Mouse (Mus musculus): Measurements from ENCODE around the gene Hcst.

Gene Hcst

DNA sequence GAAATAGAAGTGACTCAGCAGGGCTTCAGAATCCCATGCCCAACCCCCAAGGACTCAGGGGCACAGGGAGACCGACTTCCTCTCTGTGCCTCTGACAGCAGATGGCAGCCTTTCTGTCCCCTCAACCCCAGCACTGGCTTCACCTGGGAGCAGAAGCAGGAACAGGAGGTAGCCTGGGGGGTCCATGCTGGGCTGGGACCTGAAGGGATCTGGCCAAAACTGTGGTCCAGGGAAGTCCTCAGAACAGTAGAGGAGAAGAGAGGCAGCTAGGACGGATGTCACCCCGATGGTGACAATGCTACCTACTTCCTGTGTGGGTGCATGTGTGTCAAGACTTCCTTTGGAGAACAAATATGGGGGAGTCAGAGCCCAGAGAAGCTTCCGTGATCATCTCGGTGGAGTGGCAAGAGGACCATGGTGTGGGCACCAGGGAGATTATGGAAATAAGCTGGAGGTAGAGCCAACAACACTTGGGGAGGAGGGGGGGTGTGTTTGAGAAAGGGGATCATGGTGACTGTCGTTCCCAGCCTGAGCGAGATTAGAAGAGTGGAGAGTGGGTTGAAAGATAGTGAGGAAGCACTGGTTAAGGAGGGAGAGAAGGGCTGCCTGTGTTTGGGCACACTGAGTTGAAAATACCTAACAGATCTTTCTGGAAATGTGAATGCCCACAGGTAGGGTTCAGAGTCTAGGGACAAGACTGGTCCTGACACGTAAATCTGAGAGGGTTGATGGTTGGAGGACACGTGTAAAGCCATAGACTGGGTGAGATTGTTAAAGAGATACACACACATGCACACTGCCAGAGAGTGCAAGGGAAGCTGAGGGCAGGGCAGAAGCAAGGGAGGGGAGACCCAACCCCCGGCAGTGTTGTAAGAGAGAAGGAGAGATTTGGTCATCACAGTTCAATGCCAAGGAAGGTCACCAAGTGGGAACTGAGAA lies at the start of gene Hcst:
TSS of gene Hcst (minus strand) at position 294 of the 939 bp plus-strand sequence.
- no peak for DNase-seq

DNA sequence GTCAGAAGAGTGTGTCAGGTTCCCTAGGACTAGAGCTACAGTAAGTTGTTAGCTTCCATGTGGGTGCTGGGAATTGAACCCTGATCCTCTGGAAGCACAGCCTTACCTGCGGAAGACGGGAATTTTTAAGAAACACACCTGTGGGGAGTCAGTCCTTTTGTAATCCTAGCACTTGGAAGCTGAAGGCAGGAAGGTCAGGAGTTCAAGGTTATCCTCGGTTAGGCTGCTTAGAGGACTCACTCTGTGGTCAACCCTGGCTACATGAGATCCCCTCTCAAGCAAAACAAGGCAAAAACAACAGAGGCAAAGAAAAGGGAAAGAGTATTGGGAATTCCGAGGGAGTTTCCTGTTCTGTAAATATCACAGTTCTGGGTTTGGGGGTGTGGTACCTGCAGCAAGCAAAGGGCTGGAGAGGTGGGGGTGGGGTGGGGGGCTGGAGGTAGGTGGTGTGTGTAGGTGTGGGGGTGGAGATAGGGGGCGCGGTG lies 45.2 kb upstream of the Hcst start:
- no peak for DNase-seq

DNA sequence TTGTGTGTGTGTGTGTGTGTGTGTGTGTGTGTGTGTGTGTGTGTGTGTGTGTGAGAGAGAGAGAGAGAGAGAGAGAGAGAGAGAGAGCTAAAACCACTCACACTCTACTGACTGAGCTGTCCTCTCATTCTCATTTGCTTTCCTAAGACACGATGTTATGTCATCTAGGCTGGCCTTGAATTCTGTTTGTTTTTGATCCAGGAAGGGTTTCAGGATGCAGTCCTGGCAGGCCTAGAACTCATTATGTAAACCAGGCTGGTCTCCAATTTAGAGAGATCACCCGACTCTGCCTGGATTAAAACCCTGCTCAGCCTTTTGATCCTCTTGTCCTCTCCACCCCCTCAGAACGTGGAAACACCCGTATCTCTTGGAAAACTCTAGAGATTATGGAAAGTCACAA lies 44.3 kb upstream of the Hcst start:
- DNase-seq: no peak

DNA sequence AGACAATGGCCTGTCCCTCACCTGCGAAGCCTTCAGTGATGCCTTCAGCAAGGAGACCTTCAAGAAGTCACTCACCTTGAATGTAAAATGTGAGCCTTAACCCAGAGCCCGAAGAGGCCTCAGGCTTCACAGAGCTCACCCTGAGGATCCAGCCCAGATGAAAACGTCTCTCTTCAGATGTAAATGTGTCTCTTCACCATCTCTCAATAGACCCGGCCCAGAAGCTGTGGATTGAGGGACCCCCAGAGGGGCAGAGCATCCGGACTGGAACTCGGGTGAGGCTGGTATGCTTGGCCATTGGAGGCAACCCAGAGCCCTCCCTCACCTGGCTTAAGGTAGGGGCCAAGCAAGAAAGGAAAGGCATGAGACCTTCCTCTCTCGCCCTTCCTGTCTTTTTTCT lies 43.9 kb upstream of the Hcst start:
- no peak for DNase-seq

DNA sequence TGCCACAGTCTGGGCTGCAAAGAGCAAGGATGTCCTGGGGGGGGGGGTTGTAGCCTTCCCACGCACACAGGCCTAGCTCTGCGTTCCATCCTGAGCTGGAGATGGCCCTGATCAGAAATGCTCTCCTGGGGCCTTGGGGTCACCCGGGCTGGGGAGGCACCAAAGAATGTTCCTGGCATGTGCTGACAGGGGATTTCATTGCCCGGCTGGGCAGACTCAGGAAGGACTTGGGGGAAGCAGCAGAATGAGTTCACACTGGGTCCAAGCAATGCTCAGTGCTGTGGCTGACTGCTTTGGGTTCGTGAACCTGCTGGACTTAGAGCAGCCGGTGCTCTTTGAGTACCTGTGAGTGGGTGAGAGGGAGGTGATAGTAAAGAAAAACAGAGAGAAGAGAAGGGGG lies 39.8 kb upstream of the Hcst start:
- no peak for DNase-seq

DNA sequence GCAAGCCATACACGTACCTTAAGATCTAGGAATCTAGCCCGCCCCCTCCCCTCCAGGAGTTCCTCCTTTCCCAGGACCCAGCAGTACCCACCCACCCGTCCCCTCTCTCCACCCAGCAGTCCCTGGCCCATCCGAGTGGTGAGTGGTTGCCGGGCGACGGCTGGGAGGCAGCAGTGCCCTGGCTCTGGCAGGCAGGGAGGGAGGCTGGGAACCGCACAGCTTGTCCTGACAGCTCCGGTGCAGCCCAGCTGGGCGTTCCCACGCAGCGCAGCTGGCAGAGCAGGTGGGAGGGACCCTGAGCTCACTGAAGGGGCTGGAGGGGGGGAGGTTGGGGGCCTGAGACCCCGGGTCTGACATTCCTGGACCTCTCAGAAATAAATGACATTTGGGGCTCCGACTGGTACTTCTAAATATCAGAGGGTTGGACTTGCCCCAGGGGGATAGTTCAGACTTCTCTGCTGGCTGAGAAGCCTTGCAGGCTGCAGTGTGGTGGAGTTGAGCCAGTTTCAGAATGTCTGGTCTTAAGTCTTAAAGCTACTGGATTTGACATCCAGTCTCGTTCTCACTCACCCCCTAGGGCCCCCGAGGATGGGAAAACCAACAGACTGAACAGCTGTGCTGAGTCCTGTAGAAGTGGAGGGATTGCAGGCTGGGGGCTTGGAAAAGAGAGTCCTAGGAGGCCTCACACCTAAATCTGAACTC lies 38.1 kb upstream of the Hcst start, which contains the start of the genes Kirrel2 and Nphs1:
TSS of gene Kirrel2 (minus strand) at position 62 of the 702 bp plus-strand sequence.
TSS of gene Nphs1 (plus strand) at position 687 of the 702 bp plus-strand sequence.
- DNase-seq: peak in 1 of 2 experiments; percentile 38

DNA sequence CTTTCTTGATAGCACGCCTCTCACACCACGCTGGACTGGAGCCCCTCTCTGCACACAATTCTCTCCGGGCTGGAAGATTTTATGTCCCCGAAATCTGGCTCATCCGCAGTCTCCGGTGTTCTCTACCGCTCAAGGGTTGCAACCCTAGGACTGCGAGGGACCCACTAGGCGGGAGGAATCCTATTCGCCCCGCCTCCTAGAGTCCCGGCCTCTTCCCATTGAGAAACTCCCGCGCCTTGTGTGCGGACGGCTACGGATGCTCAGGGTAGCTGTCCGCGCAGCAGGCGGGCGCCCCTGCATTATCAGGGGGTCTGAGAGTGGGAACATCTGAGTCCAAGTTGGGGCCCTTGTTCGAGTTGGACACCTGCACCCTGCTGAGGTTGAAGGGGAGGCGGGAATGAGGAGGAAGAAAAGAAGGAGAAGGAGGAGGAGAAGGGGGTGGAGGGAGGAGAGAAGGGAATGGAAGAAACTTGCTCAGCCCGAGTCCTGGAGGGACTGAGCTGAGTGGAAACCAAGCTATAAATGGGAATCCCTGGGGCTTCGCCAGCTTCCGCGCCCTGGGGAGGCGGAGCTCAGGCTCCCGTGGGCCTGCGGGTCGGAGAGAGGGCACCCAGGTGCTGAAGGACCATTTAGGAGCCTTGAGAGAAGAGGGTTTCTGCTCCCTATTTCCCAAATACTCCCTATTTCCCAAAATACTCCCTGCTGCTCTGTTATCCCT lies 37.4 kb upstream of the Hcst start:
- DNase-seq: no peak

DNA sequence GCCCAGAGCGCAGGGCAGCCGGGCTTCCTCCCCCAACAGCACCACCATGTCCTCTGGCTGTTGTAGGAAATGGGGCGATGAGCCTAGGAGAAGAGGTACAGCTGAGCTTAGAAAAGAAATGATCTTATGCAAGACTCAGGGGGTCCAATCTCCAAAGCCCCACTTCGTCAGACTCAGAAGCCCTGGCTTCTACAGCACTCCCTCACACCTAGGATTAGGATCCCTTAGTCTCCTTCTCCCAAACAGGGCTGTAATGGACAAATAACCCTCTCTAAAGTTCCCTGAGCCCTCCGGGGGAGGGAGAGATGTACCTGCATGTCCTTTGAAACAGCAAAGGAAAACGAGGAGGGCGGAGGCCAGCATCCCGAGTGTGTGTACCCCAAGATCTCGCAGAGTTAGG lies 36.8 kb upstream of the Hcst start:
- no peak for DNase-seq

DNA sequence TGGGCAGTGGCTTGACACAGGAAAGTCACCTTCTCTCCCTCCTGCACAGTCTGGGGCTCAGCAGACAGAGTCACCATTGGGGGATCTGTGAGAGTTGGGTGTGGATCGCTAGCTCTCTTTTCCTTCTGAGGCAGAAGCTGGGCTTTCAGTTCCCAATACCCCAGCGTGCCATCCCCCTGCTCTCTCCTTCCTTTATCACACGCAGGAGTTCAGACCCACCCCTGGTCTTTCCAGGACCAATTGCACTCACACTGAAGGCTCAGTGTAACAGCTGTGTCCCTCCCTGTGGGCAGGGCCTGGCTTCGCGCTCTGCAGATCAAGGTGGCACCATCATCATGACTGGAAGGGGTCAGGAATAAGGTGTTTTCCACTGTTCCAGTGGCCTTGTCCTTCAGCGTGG lies 34.6 kb upstream of the Hcst start:
- no peak for DNase-seq

DNA sequence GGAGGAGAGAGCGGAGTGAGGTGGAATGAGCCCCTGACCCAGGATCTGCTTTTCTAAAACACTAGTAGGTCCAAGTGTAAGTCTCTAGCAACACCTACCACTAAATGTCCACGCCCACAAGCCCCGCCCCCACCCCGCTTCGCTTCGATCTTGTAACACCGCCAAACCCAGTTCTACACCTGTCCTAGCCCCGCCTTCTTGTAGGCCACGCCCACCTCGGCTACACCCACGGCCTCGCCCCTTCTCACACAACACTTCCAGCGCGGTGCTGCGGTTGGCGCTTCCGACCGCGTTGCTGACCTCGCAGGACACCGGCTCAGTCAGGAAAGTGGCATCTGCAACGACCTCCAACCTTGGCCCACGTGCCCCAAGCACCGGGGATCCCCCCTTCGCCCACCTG lies 34.1 kb upstream of the Hcst start:
- DNase-seq: no peak

DNA sequence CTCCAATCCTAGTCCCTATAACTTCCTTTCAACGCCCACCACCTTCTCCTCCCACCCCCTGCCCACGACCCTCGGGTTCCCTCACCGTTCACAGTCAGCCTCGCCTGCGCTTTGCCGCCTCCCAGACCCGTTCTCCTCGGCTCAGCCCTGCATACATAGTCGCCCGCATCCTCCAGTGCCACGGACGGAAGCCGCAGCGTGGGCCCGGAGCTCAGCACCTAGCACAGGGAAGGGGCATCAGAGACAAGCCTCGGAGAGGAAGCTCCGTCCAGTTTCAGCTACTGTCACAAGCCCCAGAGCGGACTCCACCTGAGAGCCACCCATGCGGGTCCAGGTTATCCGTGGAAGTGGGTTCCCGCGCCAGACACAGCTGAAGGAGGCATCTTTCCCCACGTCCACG lies 33.7 kb upstream of the Hcst start:
- no peak for DNase-seq

DNA sequence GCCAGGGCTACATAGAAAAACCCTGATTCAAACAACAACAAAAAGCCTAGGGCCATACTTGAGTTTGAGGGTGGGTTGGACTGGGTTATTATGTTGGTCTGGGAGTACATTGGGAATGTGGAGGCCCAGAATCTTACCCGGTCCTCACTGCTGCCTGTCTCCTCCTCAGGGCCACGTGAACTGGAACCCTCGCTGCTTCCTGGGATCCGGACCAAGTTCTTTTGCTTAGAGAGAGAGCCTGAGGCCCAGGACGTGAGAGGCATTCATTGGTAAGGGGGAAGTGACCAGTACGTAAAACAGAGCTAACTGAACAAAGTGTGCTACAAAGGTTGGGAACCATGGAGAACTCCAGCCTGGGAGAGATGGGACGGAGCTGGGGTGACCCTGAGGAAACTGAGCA lies 30.6 kb upstream of the Hcst start:
- no peak for DNase-seq

DNA sequence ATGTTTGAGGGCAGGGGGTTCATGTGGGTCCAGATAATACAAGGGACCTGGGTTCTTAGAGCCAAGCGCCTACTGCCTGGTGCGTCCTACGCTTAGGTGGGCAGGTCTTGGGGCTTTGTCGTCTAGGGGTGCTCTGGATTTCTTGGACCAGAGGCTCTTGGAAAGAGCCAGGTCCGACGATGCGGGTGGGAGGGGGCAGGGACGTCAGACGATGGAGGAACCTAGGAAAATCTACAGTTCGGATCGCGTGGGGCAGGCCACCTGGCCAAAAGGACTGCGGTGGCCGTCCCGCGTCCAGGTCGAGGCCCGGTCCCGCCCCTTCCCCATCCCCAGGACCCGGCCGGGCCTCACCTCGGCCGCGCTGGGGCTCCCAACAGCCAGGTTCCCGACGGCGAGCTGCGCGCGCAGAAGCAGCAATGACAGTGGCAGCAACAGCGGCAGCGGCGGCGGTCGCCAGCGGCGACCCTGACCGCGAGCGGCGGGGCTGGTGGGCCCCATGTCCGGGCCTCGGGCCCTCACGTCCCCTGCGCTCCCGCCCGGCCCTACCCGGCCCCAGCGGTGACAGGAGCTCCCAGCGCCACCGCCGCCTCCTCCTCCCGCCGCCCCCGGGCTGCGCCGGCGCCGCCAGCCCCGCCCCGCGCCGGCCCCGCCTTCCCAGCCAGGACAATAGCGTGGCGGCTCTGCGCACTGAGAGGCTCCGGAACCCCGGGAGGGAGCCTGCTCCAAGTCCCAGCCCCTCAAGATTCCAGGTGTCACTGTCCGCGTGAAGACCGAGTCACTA lies 25.5 kb upstream of the Hcst start, which contains the start of gene Aplp1:
TSS of gene Aplp1 (minus strand) at position 565 of the 781 bp plus-strand sequence.
- peak; percentile 85 to 90 for DNase-seq

DNA sequence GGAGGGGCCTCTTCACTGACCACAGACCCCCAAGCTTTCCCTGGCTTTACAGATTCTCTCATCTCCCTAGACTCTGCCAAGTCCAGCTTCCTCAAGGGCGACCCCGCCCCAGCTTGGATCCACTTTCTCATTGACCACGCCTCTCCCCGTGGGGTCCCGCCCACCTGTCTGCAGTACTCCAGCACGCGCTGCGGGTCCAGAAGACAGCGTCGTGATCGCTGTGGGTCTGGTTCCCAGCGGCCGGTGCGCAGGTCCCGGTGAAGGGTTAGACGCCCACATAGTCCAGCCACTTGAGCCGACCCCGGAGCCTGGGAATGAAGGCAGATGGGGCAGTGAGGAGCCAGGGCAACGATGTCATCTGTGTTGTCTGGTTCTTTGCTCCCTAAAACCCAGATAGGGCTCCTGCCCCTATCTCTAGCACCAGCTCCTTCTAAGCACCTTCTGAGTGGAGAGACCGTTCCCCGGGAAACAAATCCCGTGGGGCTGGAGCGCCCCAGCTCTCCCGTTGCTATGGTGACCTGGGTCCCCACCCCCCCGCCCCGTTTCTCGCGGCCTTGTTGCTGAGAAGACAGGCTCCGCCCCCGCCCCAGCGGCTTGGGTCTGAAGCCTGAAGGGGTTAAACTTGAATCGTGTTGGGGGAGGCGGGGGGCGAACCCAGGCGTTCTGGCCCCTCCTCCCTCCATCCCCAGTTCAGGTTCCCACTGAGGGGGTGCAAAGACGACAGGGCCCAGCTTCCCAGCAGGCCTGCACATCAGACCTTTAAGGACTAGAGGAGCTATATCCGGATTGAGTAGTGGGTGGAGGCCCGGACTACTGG lies 24.7 kb upstream of the Hcst start:
- DNase-seq: peak in 1 of 2 experiments; percentile 48

DNA sequence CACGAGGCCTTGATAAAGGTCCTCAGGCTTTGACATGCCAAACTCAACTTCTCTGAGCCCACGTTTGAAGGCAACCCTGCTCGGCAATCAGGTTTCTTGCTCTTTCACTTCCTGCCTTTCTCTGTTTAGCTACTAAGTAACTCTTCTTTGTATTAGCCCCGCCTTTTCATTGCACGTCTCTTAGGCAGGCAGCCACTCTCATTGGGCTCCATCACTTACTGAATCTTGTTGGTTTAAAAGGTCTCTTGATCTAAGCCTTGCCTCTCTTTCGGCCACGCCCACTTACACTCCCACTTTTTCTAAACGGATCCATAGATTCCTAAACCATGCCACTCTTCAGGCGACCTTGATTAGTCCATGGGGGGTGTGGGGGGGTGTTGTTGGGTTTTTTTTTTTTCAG lies 24.0 kb upstream of the Hcst start:
- DNase-seq: no peak

DNA sequence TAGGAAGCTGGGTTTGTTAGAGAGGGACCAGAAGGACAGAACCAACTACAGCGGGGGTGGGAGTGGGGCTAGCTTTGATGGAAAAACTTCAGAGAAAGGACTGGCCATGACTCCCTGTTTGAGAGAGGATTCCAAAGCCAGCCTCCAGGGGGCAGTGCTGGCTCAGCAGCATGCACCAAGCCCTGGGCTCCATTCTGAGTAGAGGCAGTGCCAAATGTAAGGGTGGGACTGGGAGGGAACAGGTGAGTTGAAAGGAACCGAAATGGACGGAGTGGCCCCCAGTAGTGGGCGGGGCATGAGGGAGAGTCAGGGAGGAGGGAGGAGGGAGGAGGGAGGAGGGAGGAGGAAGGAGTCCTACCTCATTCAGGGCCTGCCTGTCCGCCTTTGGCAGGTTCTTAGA lies 21.0 kb upstream of the Hcst start:
- DNase-seq: peak; percentile 60 to 74

DNA sequence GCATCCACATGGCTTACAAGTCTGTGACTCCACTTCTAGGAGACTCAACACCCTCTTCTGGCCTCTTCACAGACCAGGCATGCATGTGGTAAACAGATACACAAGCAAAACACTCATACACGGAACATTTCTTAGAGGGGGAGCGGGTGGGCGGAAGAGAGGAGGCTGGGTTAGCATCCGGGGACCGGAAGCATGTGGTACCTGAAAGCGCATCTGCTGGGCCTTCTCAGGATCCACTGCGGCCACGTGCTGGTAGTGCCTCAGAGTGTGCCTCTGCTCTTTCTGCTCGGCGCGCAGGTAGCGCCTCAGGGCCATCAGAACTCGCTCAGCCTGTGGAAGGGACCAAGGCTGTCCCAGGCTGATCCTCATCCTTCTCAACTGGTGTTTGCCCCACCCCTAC lies 20.1 kb upstream of the Hcst start:
- DNase-seq: no peak

DNA sequence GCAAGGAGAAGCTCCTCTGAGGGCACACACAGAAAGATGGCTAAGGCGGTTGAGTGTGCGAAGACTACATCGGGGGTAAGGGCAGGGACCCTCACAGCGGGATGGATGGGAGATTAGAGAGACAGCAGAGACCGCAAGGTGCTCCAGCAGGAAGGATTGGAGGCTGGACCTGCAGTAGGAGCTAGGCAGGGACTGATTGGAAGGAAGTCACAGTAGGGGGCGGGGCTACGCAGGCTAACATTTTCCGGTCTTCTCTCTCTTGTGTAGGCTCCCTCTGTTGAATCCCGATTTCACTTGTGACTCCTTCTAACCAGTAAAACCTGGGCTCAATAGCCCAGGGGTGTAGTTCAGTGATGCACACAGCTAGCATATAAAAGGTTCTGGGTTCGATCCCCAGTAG lies 17.2 kb upstream of the Hcst start:
- DNase-seq: no peak

DNA sequence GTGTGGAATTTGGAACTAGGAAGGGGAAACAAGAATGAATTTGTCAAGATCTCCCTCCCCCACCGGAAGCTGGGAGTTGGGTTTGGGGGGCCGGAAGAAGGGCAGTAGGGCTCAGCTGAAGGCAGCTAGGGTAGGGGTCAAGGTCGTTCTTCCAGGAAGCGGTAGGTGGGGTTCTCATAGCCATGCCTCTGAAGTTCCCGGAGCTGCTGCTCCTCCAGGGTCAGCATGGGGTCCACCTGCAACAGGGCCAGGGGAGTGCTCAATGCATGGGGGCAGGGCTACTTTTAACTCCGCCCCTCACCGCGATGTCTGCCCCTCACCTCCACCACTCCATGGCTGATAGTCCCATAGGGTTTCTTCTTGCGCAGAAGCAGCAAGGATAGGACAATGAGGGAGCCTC lies 15.5 kb upstream of the Hcst start:
- DNase-seq: peak in 1 of 2 experiments; percentile 6

DNA sequence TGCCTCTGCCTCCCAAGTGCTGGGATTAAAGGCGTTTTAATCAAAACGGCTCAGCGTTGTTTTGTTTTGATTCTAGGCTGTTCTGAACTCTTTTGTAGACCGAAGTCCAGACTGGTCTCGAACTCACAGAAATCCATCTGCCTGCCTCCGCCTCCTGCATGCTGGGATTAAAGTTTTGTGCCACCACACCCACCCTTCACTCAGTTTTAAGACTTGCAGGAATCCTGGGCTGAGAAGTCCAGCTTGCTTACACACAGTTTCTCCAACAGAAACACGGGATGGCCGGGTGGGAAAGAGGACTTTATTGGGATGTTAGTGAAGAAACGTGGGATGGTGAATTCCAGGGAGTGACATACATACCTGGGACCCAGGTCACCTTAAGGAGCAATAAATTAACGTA lies 15.0 kb upstream of the Hcst start:
- DNase-seq: peak in 1 of 2 experiments; percentile 1

DNA sequence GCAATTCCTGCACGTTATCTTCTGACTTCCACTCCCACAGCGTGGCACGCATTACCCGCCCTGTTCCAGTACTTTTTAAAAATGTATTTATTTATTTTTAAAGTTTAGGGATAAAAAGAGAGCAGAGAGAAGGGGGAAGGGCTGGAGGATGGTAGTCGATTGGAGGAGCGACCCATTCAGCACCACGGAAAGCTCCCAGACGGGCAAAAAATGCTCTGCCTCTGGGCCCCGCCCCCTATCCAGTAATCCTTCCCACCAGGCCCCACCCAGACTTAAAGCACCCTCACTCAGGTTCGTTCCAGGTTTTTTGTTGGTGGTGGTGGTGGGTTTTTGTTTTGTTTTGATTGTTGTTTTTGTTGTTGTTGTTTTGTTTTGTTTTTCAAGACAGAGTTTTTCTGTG lies 14.6 kb upstream of the Hcst start:
- peak in 1 of 2 experiments; percentile 15 for DNase-seq

Data from cerebellum, adult 18-20 months (tissue).